Mouse (Mus musculus): Measurements from ENCODE around the gene Upk3bl. TPM values are rescaled to one million over a fixed set of nuclear protein-coding genes. Genes with fewer than 3 reads are reported as not detected.

Upk3bl gene
- polyA plus RNA-seq, 1 experiment from 2014 or later, result 5.4 TPM

Small RNA genes lying within 50 kb of the gene (microRNA-seq; reads per million reads assigned to microRNA genes)
- not detected for gene Mir7035

Other genes starting within 250 kb of the Upk3bl start
- gene Srrm3, start 247.6 kb upstream of the Upk3bl start, polyA plus RNA-seq (2015; fragmentation: Nextera tagmentation; extraction: Ambion mirVana), result 0.35 and 0.57 TPM in 2 replicates
- 126 and 127 TPM in 2 replicates for gene Hspb1, start 166.6 kb upstream of the Upk3bl start, polyA plus RNA-seq (2015; fragmentation: Nextera tagmentation; extraction: Ambion mirVana)
- gene Ywhag, start 119.9 kb upstream of the Upk3bl start, polyA plus RNA-seq (2015; fragmentation: Nextera tagmentation; extraction: Ambion mirVana), result 150 and 155 TPM in 2 replicates
- gene Ssc4d, start 80.0 kb upstream of the Upk3bl start, polyA plus RNA-seq (2015; fragmentation: Nextera tagmentation; extraction: Ambion mirVana), result 3.0 and 3.2 TPM in 2 replicates
- gene Zp3, start 74.4 kb upstream of the Upk3bl start, polyA plus RNA-seq (2015; fragmentation: Nextera tagmentation; extraction: Ambion mirVana), result 0.16 and 0.19 TPM in 2 replicates
- gene Dtx2, start 59.7 kb upstream of the Upk3bl start, polyA plus RNA-seq (2015; fragmentation: Nextera tagmentation; extraction: Ambion mirVana), result 26.6 and 27.6 TPM in 2 replicates
- 27.1 and 32.1 TPM in 2 replicates for gene Upk3b, start 16.0 kb upstream of the Upk3bl start, polyA plus RNA-seq (2015; fragmentation: Nextera tagmentation; extraction: Ambion mirVana)
- gene Rasa4, start 29.4 kb downstream of the Upk3bl start, polyA plus RNA-seq (2015; fragmentation: Nextera tagmentation; extraction: Ambion mirVana), result 3.3 and 4.4 TPM in 2 replicates
- gene Polr2j, start 62.1 kb downstream of the Upk3bl start, polyA plus RNA-seq (2015; fragmentation: Nextera tagmentation; extraction: Ambion mirVana), result 210 and 211 TPM in 2 replicates
- gene Lrwd1, start 81.6 kb downstream of the Upk3bl start, polyA plus RNA-seq (2015; fragmentation: Nextera tagmentation; extraction: Ambion mirVana), result 37.6 and 41.3 TPM in 2 replicates
- gene Alkbh4, start 81.7 kb downstream of the Upk3bl start, polyA plus RNA-seq (2015; fragmentation: Nextera tagmentation; extraction: Ambion mirVana), result 15.6 and 17.1 TPM in 2 replicates
- gene Orai2, start 116.2 kb downstream of the Upk3bl start, polyA plus RNA-seq (2015; fragmentation: Nextera tagmentation; extraction: Ambion mirVana), result 10.3 and 11.2 TPM in 2 replicates
- gene Prkrip1, start 144.5 kb downstream of the Upk3bl start, polyA plus RNA-seq (2015; fragmentation: Nextera tagmentation; extraction: Ambion mirVana), result 45.7 and 52.9 TPM in 2 replicates
- gene Sh2b2, start 192.1 kb downstream of the Upk3bl start, polyA plus RNA-seq (2015; fragmentation: Nextera tagmentation; extraction: Ambion mirVana), result 3.8 and 4.9 TPM in 2 replicates

All from lung, embryonic 16.5 days (tissue).